Mouse (Mus musculus): ENCODE data around the gene Mysm1.
A peak's percentile ranks its signal among the peaks of the same experiment; 100 is the strongest.

The Mysm1 gene

GRCm38 (mm10) chr4:94978590-94979499, at the start of gene Mysm1:
Mysm1 (minus strand) TSS chr4:94979100.
- DNase-seq (ENCODE audit: low read depth, low spot score) = peak; percentile 86

- no peak for DNase-seq (ENCODE audit: low read depth, low spot score)
These were observed 47.1 kb upstream of the Mysm1 start for GRCm38 (mm10) chr4:95025847-95026600.

GRCm38 (mm10) chr4:95023350-95023953, 44.6 kb upstream of the Mysm1 start:
- no peak for DNase-seq (ENCODE audit: low read depth, low spot score)

- DNase-seq (ENCODE audit: low read depth, low spot score) = no peak
These were observed 43.0 kb upstream of the Mysm1 start for GRCm38 (mm10) chr4:95021649-95022637.

GRCm38 (mm10) chr4:95020201-95020600, 41.3 kb upstream of the Mysm1 start:
- DNase-seq (ENCODE audit: low read depth, low spot score) = no peak

GRCm38 (mm10) chr4:95018221-95018620, 39.3 kb upstream of the Mysm1 start:
- no peak for DNase-seq (ENCODE audit: low read depth, low spot score)

GRCm38 (mm10) chr4:95012706-95013105, 33.8 kb upstream of the Mysm1 start:
- no peak for DNase-seq (ENCODE audit: low read depth, low spot score)

GRCm38 (mm10) chr4:95012256-95012655, 33.4 kb upstream of the Mysm1 start:
- DNase-seq (ENCODE audit: low read depth, low spot score) = no peak

- peak; percentile 60 for DNase-seq (ENCODE audit: low read depth, low spot score)
These were observed 29.5 kb upstream of the Mysm1 start for GRCm38 (mm10) chr4:95008175-95009057.

- no peak for DNase-seq (ENCODE audit: low read depth, low spot score)
These were observed 28.9 kb upstream of the Mysm1 start for GRCm38 (mm10) chr4:95007759-95008158.

- DNase-seq (ENCODE audit: low read depth, low spot score) = no peak
These were observed 26.4 kb upstream of the Mysm1 start for GRCm38 (mm10) chr4:95005251-95005830.

- no peak for DNase-seq (ENCODE audit: low read depth, low spot score)
These were observed 22.3 kb upstream of the Mysm1 start for GRCm38 (mm10) chr4:95001043-95001775.

GRCm38 (mm10) chr4:95000147-95000546, 21.2 kb upstream of the Mysm1 start:
- DNase-seq (ENCODE audit: low read depth, low spot score) = no peak

GRCm38 (mm10) chr4:94999249-94999648, 20.3 kb upstream of the Mysm1 start:
- DNase-seq (ENCODE audit: low read depth, low spot score) = no peak

- no peak for DNase-seq (ENCODE audit: low read depth, low spot score)
These were observed 17.0 kb upstream of the Mysm1 start for GRCm38 (mm10) chr4:94995862-94996261.

- DNase-seq (ENCODE audit: low read depth, low spot score) = no peak
These were observed 11.3 kb upstream of the Mysm1 start for GRCm38 (mm10) chr4:94990204-94990603.

- no peak for DNase-seq (ENCODE audit: low read depth, low spot score)
These were observed 8.8 kb upstream of the Mysm1 start for GRCm38 (mm10) chr4:94987725-94988124.

- no peak for DNase-seq (ENCODE audit: low read depth, low spot score)
These were observed 608 bp upstream of the Mysm1 start for GRCm38 (mm10) chr4:94979500-94979915.

- no peak for DNase-seq (ENCODE audit: low read depth, low spot score)
These were observed 5.6 kb downstream of the Mysm1 start for GRCm38 (mm10) chr4:94973321-94973720.

Data from brain, embryonic 18.5 days (tissue).